Mouse (Mus musculus): Measurements from ENCODE around the gene 1700017B05Rik. TPM values are rescaled to one million over a fixed set of nuclear protein-coding genes. Genes with fewer than 3 reads are reported as not detected.

The 1700017B05Rik gene
- total and polyA plus RNA-seq, 2 experiments from 2014 or later, result 5.2 to 14.7 TPM

DNA sequence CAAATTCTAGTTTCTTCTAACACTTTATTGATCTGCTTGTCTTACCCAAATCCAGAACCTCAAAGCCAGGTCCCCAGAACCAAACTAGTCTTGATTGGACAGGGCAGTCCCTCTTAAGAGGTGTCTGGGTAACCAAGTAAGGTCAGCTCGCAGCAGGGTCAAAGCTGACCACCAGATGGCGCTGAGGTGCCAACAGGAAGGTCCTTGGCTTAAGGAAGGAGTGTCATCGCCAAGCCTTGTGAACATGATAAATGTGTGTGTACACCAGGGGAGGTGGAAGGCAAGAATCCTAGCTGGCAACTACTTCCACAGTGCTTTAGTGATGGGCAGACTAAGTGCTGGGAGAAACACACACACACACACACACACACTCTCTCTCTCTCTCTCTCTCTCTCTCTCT, 2.7 kb downstream of the 1700017B05Rik start:
- Histone ChIP-seq H3K9me3 (ENCODE audit: low read length) (no peaks in the 10 kb centered on the region), H3K9ac (replicated peaks; ENCODE audit: low read length) (no peak overlapping the region), H3K36me3 (ENCODE audit: insufficient read depth, low read length) (no peaks in the 10 kb centered on the region), H3K4me2 (ENCODE audit: low read depth, low read length) (no peak overlapping the region), H3K4me1 (ENCODE audit: insufficient read depth, low read length) (no peaks in the 10 kb centered on the region; the same call in 1 of the 2 replicates), H3K27ac (no peak overlapping the region), H3K4me3 (ENCODE audit: low read length) (no peak overlapping the region), H3K27me3 (ENCODE audit: insufficient read depth, low read length) (no peaks in the 10 kb centered on the region)
- WGBS, result 2% methylated on average over 3 of the region's 3 CpGs
- DNase-seq (ENCODE audit: low spot score) (peak; percentile 96), ATAC-seq (peak; percentile 41; the same call in 1 of the 2 replicates)
- TF ChIP-seq CTCF (IDR thresholded peaks at IDR 0.05; ENCODE audit: low read depth), result peak; percentile 99

DNA sequence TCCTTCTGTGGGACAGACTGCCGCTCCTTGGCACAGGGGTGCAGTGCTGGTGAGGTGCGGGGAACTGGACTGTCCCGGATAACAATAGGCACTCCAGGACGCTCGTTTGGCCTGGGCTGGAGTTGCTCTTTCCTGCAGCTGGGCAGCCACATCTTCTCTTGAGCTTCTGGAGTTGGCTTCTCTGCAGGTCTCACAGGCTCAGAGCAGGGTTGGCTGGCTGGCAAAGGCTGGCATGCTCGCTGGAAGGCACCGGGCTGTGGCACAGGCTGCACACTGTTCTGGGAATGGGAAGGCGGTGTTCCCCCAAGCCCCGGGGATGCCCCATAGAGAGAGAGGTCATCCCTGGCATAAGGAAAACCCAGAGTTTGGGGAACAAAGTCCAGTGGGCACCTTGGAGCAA, 4.8 kb downstream of the 1700017B05Rik start:
- Histone ChIP-seq H3K9ac (replicated peaks; ENCODE audit: low read length) (no peak overlapping the region), H3K4me3 (ENCODE audit: low read length) (no peak overlapping the region), H3K27ac (no peak overlapping the region), H3K9me3 (ENCODE audit: low read length) (no peaks in the 10 kb centered on the region), H3K36me3 (ENCODE audit: insufficient read depth, low read length) (0 out of 2 replicates have a peak, but pooled peaks cover 6% of the 10 kb centered on the region), H3K4me2 (ENCODE audit: low read depth, low read length) (no peak overlapping the region), H3K27me3 (ENCODE audit: insufficient read depth, low read length) (no peaks in the 10 kb centered on the region), H3K4me1 (ENCODE audit: insufficient read depth, low read length) (no peaks in the 10 kb centered on the region; the same call in 1 of the 2 replicates)
- no peak for ATAC-seq
- WGBS, result 89% methylated on average over 9 of the region's 9 CpGs
- TF ChIP-seq CTCF (IDR thresholded peaks at IDR 0.05; ENCODE audit: low read depth), result no peak
- DNase-seq (ENCODE audit: low spot score), result no peak

DNA sequence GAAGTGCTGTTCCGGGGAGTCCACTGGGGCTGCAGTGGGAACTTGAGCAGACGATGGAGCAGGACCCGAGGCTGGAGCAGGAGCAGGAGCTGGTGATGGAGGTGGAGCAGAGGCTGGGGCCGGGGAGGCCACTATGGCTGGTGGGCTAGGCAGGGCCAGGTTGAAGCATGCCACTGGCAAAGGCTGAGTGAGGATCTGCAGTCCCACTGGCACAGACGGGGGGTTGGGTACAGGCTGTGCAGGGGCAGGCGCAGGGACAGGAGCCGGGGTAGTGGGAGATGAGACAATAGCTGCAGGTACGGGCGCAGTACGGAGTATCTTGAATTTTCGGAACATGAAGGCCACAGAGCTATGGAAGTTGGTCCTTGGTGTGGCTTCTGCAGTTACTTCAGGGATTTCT, 5.6 kb downstream of the 1700017B05Rik start:
- Histone ChIP-seq H3K4me3 (ENCODE audit: low read length) (no peak overlapping the region), H3K9me3 (ENCODE audit: low read length) (no peaks in the 10 kb centered on the region)
- no peak for ATAC-seq

DNA sequence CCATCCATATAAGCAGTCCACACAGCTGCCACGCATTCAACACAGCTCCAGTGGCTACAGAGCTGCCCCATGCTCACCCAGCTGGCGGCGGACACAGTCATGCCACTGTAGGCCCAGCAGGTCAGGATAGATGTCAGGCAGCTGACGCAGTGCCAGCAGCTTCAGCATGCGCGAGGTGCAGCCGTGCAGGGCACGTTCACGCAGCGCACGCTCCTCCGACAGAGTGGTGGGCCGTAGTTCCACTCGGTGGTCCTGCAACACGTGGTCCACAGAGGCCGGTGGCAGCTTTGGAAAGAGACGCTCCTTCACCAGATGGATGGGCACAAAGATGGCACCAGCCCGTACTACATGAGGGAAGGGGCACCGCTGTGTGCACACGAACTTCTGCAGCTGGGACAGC, 6.1 kb downstream of the 1700017B05Rik start:
- ATAC-seq, result no peak
- WGBS, result 89% methylated on average over 20 of the region's 20 CpGs
- TF ChIP-seq CTCF (IDR thresholded peaks at IDR 0.05; ENCODE audit: low read depth), result no peak

More for the DNA sequence above, 5.6 kb downstream of the 1700017B05Rik start:
- TF ChIP-seq CTCF (IDR thresholded peaks at IDR 0.05; ENCODE audit: low read depth), result no peak
- no peaks in the 10 kb centered on the region; the same call in 1 of the 2 replicates for H3K4me1 ChIP-seq (ENCODE audit: insufficient read depth, low read length)
- H3K27me3 ChIP-seq (ENCODE audit: insufficient read depth, low read length), result no peaks in the 10 kb centered on the region
- 0 out of 2 replicates have a peak, but pooled peaks cover 6% of the 10 kb centered on the region for H3K36me3 ChIP-seq (ENCODE audit: insufficient read depth, low read length)
- no peak overlapping the region for H3K4me2 ChIP-seq (ENCODE audit: low read depth, low read length)
- DNase-seq (ENCODE audit: low spot score), result no peak
- H3K27ac ChIP-seq, result no peak overlapping the region
- WGBS, result 97% methylated on average over 11 of the region's 11 CpGs
- H3K9ac ChIP-seq (replicated peaks; ENCODE audit: low read length), result no peak overlapping the region

DNA sequence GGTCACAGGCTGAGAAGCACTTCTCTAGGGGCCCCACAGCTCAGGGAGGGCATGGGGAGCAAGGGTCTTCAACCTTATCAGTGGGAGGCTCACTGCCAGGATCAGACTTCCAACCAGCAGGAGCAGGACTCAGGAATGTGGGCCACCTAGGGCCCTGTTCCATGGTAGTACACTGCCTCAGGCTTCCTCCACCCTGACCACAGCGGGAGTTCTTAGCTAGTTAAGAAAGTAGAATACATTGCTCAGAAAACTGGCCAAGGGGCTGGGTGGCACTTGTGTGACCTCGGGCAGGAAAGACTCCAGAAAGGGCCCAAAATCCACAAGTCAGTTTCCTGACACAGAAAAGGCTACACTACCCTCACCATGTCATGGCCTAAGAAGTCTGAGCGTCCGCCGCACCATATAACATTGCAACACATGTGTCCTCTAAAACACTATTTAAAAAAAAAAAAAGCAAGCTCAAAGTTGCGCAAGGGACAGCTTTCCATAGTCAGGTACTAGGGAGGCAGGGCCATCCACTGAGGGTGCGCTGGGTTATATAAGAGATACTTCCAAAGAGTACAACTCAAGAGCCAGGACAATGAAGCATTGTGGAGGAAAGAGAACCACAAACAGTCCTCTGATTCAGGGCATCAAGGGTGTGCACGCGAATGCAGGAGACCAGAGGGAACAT, 7.5 kb downstream of the 1700017B05Rik start:
- Histone ChIP-seq H3K36me3 (ENCODE audit: insufficient read depth, low read length) (0 out of 2 replicates have a peak, but pooled peaks cover 6% of the 10 kb centered on the region), H3K9ac (replicated peaks; ENCODE audit: low read length) (no peak overlapping the region), H3K4me3 (ENCODE audit: low read length) (no peak overlapping the region), H3K9me3 (ENCODE audit: low read length) (no peaks in the 10 kb centered on the region), H3K27ac (no peak overlapping the region), H3K27me3 (ENCODE audit: insufficient read depth, low read length) (no peaks in the 10 kb centered on the region), H3K4me2 (ENCODE audit: low read depth, low read length) (no peak overlapping the region), H3K4me1 (ENCODE audit: insufficient read depth, low read length) (no peaks in the 10 kb centered on the region)
- ATAC-seq (no peak), DNase-seq (ENCODE audit: low spot score) (no peak)
- no peak for TF ChIP-seq CTCF (IDR thresholded peaks at IDR 0.05; ENCODE audit: low read depth)
- 92% methylated on average over 9 of the region's 9 CpGs for WGBS

More for the DNA sequence above, 6.1 kb downstream of the 1700017B05Rik start:
- H3K4me3 ChIP-seq (ENCODE audit: low read length), result no peak overlapping the region
- H3K27me3 ChIP-seq (ENCODE audit: insufficient read depth, low read length), result no peaks in the 10 kb centered on the region
- H3K9ac ChIP-seq (replicated peaks; ENCODE audit: low read length), result no peak overlapping the region
- no peak overlapping the region for H3K27ac ChIP-seq
- no peaks in the 10 kb centered on the region; the same call in 1 of the 2 replicates for H3K4me1 ChIP-seq (ENCODE audit: insufficient read depth, low read length)
- no peak for DNase-seq (ENCODE audit: low spot score)
- 0 out of 2 replicates have a peak, but pooled peaks cover 6% of the 10 kb centered on the region for H3K36me3 ChIP-seq (ENCODE audit: insufficient read depth, low read length)
- H3K4me2 ChIP-seq (ENCODE audit: low read depth, low read length), result no peak overlapping the region
- no peaks in the 10 kb centered on the region for H3K9me3 ChIP-seq (ENCODE audit: low read length)

- ATAC-seq, result no peak
Measured at GRCm38 (mm10) chr9:57254061-57254460, 8.4 kb downstream of the 1700017B05Rik start.

DNA sequence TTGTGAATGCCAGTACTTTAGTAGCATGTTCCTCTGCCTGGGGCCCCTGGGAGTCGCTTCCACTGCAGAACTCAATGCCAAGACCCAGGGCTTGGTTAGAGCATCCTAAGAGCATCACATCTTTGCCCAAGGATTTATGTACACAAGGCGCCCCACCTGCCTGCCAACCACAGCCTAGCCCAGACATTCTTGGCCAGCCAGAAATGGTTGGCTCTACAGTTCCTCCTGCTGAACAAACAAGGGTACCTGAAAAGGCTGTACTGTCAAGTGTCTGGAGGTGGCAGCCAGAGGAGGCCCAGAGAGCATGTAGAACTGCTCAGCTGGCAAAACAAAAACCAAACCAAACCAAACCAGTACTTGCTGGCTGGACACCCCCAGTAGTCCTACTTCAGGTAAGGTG, 11.3 kb downstream of the 1700017B05Rik start:
- H3K4me3 ChIP-seq (ENCODE audit: low read length), result no peak overlapping the region

More at GRCm38 (mm10) chr9:57254061-57254460, 8.4 kb downstream of the 1700017B05Rik start:
- Histone ChIP-seq H3K4me1 (ENCODE audit: insufficient read depth, low read length) (no peaks in the 10 kb centered on the region), H3K4me2 (ENCODE audit: low read depth, low read length) (no peak overlapping the region), H3K36me3 (ENCODE audit: insufficient read depth, low read length) (0 out of 2 replicates have a peak, but pooled peaks cover 6% of the 10 kb centered on the region), H3K4me3 (ENCODE audit: low read length) (no peak overlapping the region), H3K9me3 (ENCODE audit: low read length) (no peaks in the 10 kb centered on the region), H3K9ac (replicated peaks; ENCODE audit: low read length) (no peak overlapping the region), H3K27me3 (ENCODE audit: insufficient read depth, low read length) (no peaks in the 10 kb centered on the region), H3K27ac (no peak overlapping the region)
- 81% methylated on average over 7 of the region's 7 CpGs for WGBS
- no peak for DNase-seq (ENCODE audit: low spot score)
- no peak for TF ChIP-seq CTCF (IDR thresholded peaks at IDR 0.05; ENCODE audit: low read depth)

More for the DNA sequence above, 11.3 kb downstream of the 1700017B05Rik start:
- DNase-seq (ENCODE audit: low spot score), result no peak
- WGBS, result 97% methylated on average over 2 of the region's 2 CpGs
- H3K27me3 ChIP-seq (ENCODE audit: insufficient read depth, low read length), result no peaks in the 10 kb centered on the region
- no peak overlapping the region for H3K9ac ChIP-seq (replicated peaks; ENCODE audit: low read length)
- ATAC-seq, result no peak
- H3K36me3 ChIP-seq (ENCODE audit: insufficient read depth, low read length), result 0 out of 2 replicates have a peak, but pooled peaks cover 6% of the 10 kb centered on the region
- H3K4me2 ChIP-seq (ENCODE audit: low read depth, low read length), result no peak overlapping the region
- no peak overlapping the region for H3K27ac ChIP-seq
- H3K4me1 ChIP-seq (ENCODE audit: insufficient read depth, low read length), result no peaks in the 10 kb centered on the region
- H3K9me3 ChIP-seq (ENCODE audit: low read length), result no peaks in the 10 kb centered on the region
- no peak for TF ChIP-seq CTCF (IDR thresholded peaks at IDR 0.05; ENCODE audit: low read depth)

Data from hindbrain, postnatal 0 days (tissue).